Mouse (Mus musculus): ENCODE measurements around the gene Wsb2. TPM values are rescaled to one million over a fixed set of nuclear protein-coding genes. Genes with fewer than 3 reads are reported as not detected.

Gene Wsb2
- total and polyA plus RNA-seq, 2 experiments from 2014 or later = 83.2 to 139 TPM

- Histone ChIP-seq H3K9me3 (replicated peaks; ENCODE audit: control insufficient read depth, low read length) (no peaks in the 10 kb centered on the region), H3K4me3 (ENCODE audit: low read depth, low read length) (no peak overlapping the region), H3K9ac (replicated peaks; ENCODE audit: low read depth, low read length) (no peak overlapping the region), H3K27me3 (ENCODE audit: control insufficient read depth, insufficient read depth, low read length) (no peaks in the 10 kb centered on the region), H3K36me3 (replicated peaks; ENCODE audit: control insufficient read depth, insufficient read depth, low read length) (peaks cover 15% of the 10 kb centered on the region; the same call in 1 of the 2 replicates), H3K4me2 (ENCODE audit: low read depth, low read length) (no peak overlapping the region), H3K27ac (ENCODE audit: low read depth) (no peak overlapping the region), H3K4me1 (ENCODE audit: control insufficient read depth, insufficient read depth) (no peaks in the 10 kb centered on the region)
- WGBS = 70% methylated on average over 5 of the region's 5 CpGs
- ATAC-seq (ENCODE audit: insufficient read depth, low read depth) (no peak), DNase-seq (ENCODE audit: low spot score) (no peak)
- TF ChIP-seq EP300 (IDR thresholded peaks at IDR 0.05; ENCODE audit: low read depth) (no peak), CTCF (IDR thresholded peaks at IDR 0.05; ENCODE audit: low read depth) (no peak)
These were observed 10.1 kb upstream of the Wsb2 start for GRCm38 (mm10) chr5:117347011-117347410.

DNA sequence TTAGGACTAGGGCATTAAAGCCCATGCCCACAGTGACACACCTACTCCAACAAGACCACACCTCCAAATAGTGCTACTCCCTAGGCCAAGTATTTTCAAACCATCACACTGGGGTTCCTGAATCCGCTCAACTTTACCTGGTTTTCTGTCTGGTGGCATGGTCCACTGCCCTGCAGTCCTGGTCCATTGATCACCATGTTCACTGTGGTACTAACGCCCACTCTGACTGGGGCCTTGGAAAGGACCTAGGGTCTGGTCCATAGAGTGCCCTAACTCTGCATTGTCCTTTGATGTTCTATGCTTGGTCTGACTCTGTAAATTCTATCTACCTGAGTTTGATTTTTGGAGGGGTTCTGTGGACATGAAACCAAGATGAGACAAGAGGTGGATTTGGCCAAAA is 9.3 kb upstream of the Wsb2 start:
- Histone ChIP-seq H3K4me2 (ENCODE audit: low read depth, low read length) (no peak overlapping the region), H3K27ac (ENCODE audit: low read depth) (no peak overlapping the region), H3K4me1 (ENCODE audit: control insufficient read depth, insufficient read depth) (no peaks in the 10 kb centered on the region), H3K9ac (replicated peaks; ENCODE audit: low read depth, low read length) (no peak overlapping the region), H3K27me3 (ENCODE audit: control insufficient read depth, insufficient read depth, low read length) (no peaks in the 10 kb centered on the region), H3K9me3 (replicated peaks; ENCODE audit: control insufficient read depth, low read length) (no peaks in the 10 kb centered on the region), H3K36me3 (replicated peaks; ENCODE audit: control insufficient read depth, insufficient read depth, low read length) (peaks cover 21% of the 10 kb centered on the region; the same call in 1 of the 2 replicates), H3K4me3 (ENCODE audit: low read depth, low read length) (no peak overlapping the region)
- no peak for TF ChIP-seq EP300 (IDR thresholded peaks at IDR 0.05; ENCODE audit: low read depth)
- TF ChIP-seq CTCF (IDR thresholded peaks at IDR 0.05; ENCODE audit: low read depth) = no peak
- WGBS = 93% methylated on average over 2 of the region's 2 CpGs
- ATAC-seq (ENCODE audit: insufficient read depth, low read depth) (no peak), DNase-seq (ENCODE audit: low spot score) (no peak)

DNA sequence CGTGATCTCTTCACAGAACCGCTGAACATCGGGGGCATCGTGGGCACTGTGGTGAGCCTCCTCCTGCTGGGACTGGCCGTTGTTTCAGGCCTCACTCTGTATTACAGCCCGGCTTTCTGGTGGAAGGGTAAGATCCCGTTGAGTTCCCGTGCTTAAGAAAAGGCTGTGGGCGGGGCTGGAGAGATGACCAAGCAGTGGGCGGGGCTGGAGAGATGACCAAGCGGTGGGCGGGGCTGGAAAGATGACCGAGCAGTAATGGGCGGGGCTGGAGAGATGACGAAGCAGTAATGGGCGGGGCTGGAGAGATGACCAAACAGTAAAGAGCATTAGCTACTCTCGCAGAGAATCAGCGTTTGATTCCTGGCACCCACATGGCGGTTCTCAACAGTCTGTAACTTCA is 8.8 kb upstream of the Wsb2 start:
- Histone ChIP-seq H3K4me1 (ENCODE audit: control insufficient read depth, insufficient read depth) (no peaks in the 10 kb centered on the region), H3K27me3 (ENCODE audit: control insufficient read depth, insufficient read depth, low read length) (no peaks in the 10 kb centered on the region), H3K9ac (replicated peaks; ENCODE audit: low read depth, low read length) (no peak overlapping the region), H3K27ac (ENCODE audit: low read depth) (no peak overlapping the region), H3K36me3 (replicated peaks; ENCODE audit: control insufficient read depth, insufficient read depth, low read length) (peaks cover 22% of the 10 kb centered on the region; the same call in 1 of the 2 replicates), H3K4me2 (ENCODE audit: low read depth, low read length) (no peak overlapping the region), H3K4me3 (ENCODE audit: low read depth, low read length) (no peak overlapping the region), H3K9me3 (replicated peaks; ENCODE audit: control insufficient read depth, low read length) (no peaks in the 10 kb centered on the region)
- WGBS = 42% methylated on average over 17 of the region's 19 CpGs
- ATAC-seq (ENCODE audit: insufficient read depth, low read depth) = no peak; the same call in 1 of the 2 replicates
- no peak for TF ChIP-seq CTCF (IDR thresholded peaks at IDR 0.05; ENCODE audit: low read depth)
- no peak for TF ChIP-seq EP300 (IDR thresholded peaks at IDR 0.05; ENCODE audit: low read depth)
- no peak for DNase-seq (ENCODE audit: low spot score)

GRCm38 (mm10) chr5:117354121-117354520 is 3.0 kb upstream of the Wsb2 start:
- 60% methylated on average over 8 of the region's 8 CpGs for WGBS
- H3K9me3 ChIP-seq (replicated peaks; ENCODE audit: control insufficient read depth, low read length) = no peaks in the 10 kb centered on the region
- ATAC-seq (ENCODE audit: insufficient read depth, low read depth) (no peak), DNase-seq (ENCODE audit: low spot score) (no peak)
- H3K27me3 ChIP-seq (ENCODE audit: control insufficient read depth, insufficient read depth, low read length) = no peaks in the 10 kb centered on the region
- H3K27ac ChIP-seq (ENCODE audit: low read depth) = no peak overlapping the region
- peaks cover 19% of the 10 kb centered on the region for H3K4me1 ChIP-seq (ENCODE audit: control insufficient read depth, insufficient read depth)
- H3K4me2 ChIP-seq (ENCODE audit: low read depth, low read length) = no peak overlapping the region
- H3K36me3 ChIP-seq (replicated peaks; ENCODE audit: control insufficient read depth, insufficient read depth, low read length) = peaks cover 14% of the 10 kb centered on the region; the same call in 1 of the 2 replicates
- H3K9ac ChIP-seq (replicated peaks; ENCODE audit: low read depth, low read length) = no peak overlapping the region
- H3K4me3 ChIP-seq (ENCODE audit: low read depth, low read length) = no peak overlapping the region
- TF ChIP-seq EP300 (IDR thresholded peaks at IDR 0.05; ENCODE audit: low read depth) (no peak), CTCF (IDR thresholded peaks at IDR 0.05; ENCODE audit: low read depth) (no peak)

DNA sequence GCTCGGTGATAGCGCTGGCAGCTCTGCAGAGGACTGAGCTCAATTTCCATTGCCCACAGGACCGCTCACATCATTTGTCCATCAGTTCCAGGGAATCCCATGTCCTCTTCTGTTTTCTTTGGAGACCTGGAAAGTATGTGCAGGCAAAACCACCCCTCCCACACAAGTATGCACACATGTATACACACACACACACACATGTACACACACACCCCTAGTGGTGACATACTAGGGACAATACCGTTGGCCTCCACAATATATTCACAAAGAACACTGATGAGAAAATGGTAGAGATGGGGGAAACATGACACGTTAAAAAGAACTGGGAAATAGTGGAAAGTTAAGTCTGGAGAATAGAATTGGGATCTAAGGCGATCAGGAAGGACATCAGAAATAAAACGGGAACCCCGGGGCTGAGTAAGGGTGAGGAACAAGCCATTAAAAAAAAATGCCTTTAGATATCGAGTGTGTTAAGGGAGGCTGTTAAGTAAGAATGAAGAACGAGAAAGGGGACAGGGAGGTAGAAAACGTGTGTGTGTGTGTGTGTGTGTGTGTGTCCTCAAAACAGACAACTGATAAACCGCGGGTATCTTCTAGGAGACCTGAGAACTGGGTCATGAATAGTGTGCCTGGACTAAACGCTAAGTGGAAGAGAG is 1.3 kb upstream of the Wsb2 start:
- TF ChIP-seq CTCF (IDR thresholded peaks at IDR 0.05; ENCODE audit: low read depth) = 0 out of 2 replicates have a peak, but pooled peaks have one; percentile 17
- TF ChIP-seq EP300 (IDR thresholded peaks at IDR 0.05; ENCODE audit: low read depth) = no peak
- H3K4me3 ChIP-seq (ENCODE audit: low read depth, low read length) = peak overlapping the region; percentile 86
- H3K9ac ChIP-seq (replicated peaks; ENCODE audit: low read depth, low read length) = no peak overlapping the region

More for the DNA sequence above, 1.3 kb upstream of the Wsb2 start:
- Histone ChIP-seq H3K36me3 (replicated peaks; ENCODE audit: control insufficient read depth, insufficient read depth, low read length) (peaks cover 14% of the 10 kb centered on the region; the same call in 1 of the 2 replicates), H3K9me3 (replicated peaks; ENCODE audit: control insufficient read depth, low read length) (no peaks in the 10 kb centered on the region), H3K4me1 (ENCODE audit: control insufficient read depth, insufficient read depth) (peaks cover 36% of the 10 kb centered on the region), H3K27ac (ENCODE audit: low read depth) (peak overlapping the region; percentile 93), H3K4me2 (ENCODE audit: low read depth, low read length) (peak overlapping the region; percentile 83), H3K27me3 (ENCODE audit: control insufficient read depth, insufficient read depth, low read length) (no peaks in the 10 kb centered on the region)
- DNase-seq (ENCODE audit: low spot score) (peak; percentile 10), ATAC-seq (ENCODE audit: insufficient read depth, low read depth) (no peak)
- WGBS = 36% methylated on average over 14 of the region's 14 CpGs
